Mouse (Mus musculus) inflammation-experienced regulatory T-cells, adult 6 months (primary cell): Measurements from ENCODE around the gene Thtpa. TPM values are rescaled to one million over a fixed set of nuclear protein-coding genes. Genes with fewer than 3 reads are reported as not detected.

Experiments
- ATAC-seq: one replicate; pipeline ENCODE4 v1.8.0; 2017
- polyA plus RNA-seq, 3 experiments: library from polyadenylated mRNA; unstranded; fragments of 100-300 nt; shearing (Covaris generic); gene quantifications; one replicate each; pipeline ENCODE4 v1.2.1; 2017

Gene Thtpa
- polyA plus RNA-seq, 3 experiments from 2014 or later = 7.8 to 12.1 (median 9.3) TPM

GRCm38 (mm10) chr14:55106990-55107389, 12.4 kb downstream of the Thtpa start:
- no peak for ATAC-seq

- no peak for ATAC-seq
Observed at GRCm38 (mm10) chr14:55108202-55108870, 13.8 kb downstream of the Thtpa start.

GRCm38 (mm10) chr14:55109048-55109873, 14.7 kb downstream of the Thtpa start:
- no peak for ATAC-seq

- ATAC-seq = no peak
Observed at GRCm38 (mm10) chr14:55110076-55110475, 15.5 kb downstream of the Thtpa start.

- no peak for ATAC-seq
Observed at GRCm38 (mm10) chr14:55111720-55112119, 17.1 kb downstream of the Thtpa start.

- ATAC-seq = no peak
Observed at GRCm38 (mm10) chr14:55113351-55113974, 18.9 kb downstream of the Thtpa start.

- no peak for ATAC-seq
Observed at GRCm38 (mm10) chr14:55113975-55114645, 19.5 kb downstream of the Thtpa start.

GRCm38 (mm10) chr14:55114759-55115701, 20.4 kb downstream of the Thtpa start:
- peak; percentile 50 for ATAC-seq

GRCm38 (mm10) chr14:55115846-55116245, 21.3 kb downstream of the Thtpa start:
- ATAC-seq = no peak

- ATAC-seq = no peak
Observed at GRCm38 (mm10) chr14:55116425-55117200, 22.0 kb downstream of the Thtpa start, which contains the start of gene Jph4. Gene Jph4, minus strand, starts transcription at chr14:55116935.

- no peak for ATAC-seq
Observed at GRCm38 (mm10) chr14:55118852-55119251, 24.3 kb downstream of the Thtpa start.

GRCm38 (mm10) chr14:55119421-55120134, 25.0 kb downstream of the Thtpa start:
- ATAC-seq = no peak

- ATAC-seq = no peak
Observed at GRCm38 (mm10) chr14:55121947-55122346, 27.4 kb downstream of the Thtpa start.

GRCm38 (mm10) chr14:55122359-55122758, 27.8 kb downstream of the Thtpa start:
- ATAC-seq = no peak

- no peak for ATAC-seq
Observed at GRCm38 (mm10) chr14:55125711-55126110, 31.1 kb downstream of the Thtpa start.

GRCm38 (mm10) chr14:55126521-55126920, 31.9 kb downstream of the Thtpa start:
- no peak for ATAC-seq

- no peak for ATAC-seq
Observed at GRCm38 (mm10) chr14:55135676-55136075, 41.1 kb downstream of the Thtpa start.

GRCm38 (mm10) chr14:55139313-55139712, 44.7 kb downstream of the Thtpa start:
- ATAC-seq = no peak

GRCm38 (mm10) chr14:55146324-55146723, 51.7 kb downstream of the Thtpa start:
- ATAC-seq = no peak

- ATAC-seq = no peak
Observed at GRCm38 (mm10) chr14:55146829-55147401, 52.3 kb downstream of the Thtpa start.
